Mouse (Mus musculus) heart, embryonic 14.5 days (tissue): ENCODE measurements around the gene Ces1d. TPM values are rescaled to one million over a fixed set of nuclear protein-coding genes. Genes with fewer than 3 reads are reported as not detected.

Source experiments
- ATAC-seq: fragments of 200-750 bp; cut with Nextera tagmentation; 2 replicates; pipeline ENCODE4 v1.8.0; 2017; ENCODE audit warnings: low read depth, moderate TSS enrichment; ENCODE audit not compliant: insufficient number of reproducible peaks, insufficient read depth, low FRiP score
- H3K27ac ChIP-seq, 2 experiments: fragments of 200-500 bp in 1 of 2; fragments of 300-500 bp in 1 of 2; sonication (generic) in 1 of 2; replicated peaks in 1 of 2; 2 replicates each; pipeline ENCODE4 v1.5.1; 2012 to 2014; ENCODE audit warnings: low read depth in 2 of 2, low read length in 2 of 2, control low read depth in 1 of 2, mild to moderate bottlenecking in 1 of 2, mixed read lengths in 1 of 2; ENCODE audit not compliant: control insufficient read depth in 1 of 2, insufficient read depth in 1 of 2
- H3K27me3 ChIP-seq: fragments of 300-500 bp; sonication (generic); 2 replicates; pipeline ENCODE4 v1.6.1; 2014; ENCODE audit warnings: mild to moderate bottlenecking, low read length, control low read depth; ENCODE audit not compliant: control insufficient read depth, insufficient read depth
- H3K36me3 ChIP-seq: fragments of 300-500 bp; sonication (generic); 2 replicates; pipeline ENCODE4 v1.6.1; 2014; ENCODE audit warnings: mild to moderate bottlenecking, control low read depth, low read length, mixed read lengths; ENCODE audit not compliant: control insufficient read depth, insufficient read depth
- H3K4me1 ChIP-seq, 2 experiments: fragments of 200-500 bp in 1 of 2; fragments of 300-500 bp in 1 of 2; sonication (generic) in 1 of 2; 2 replicates each; pipeline ENCODE4 v1.6.1; 2012 to 2014; ENCODE audit warnings: low read length in 2 of 2, control low read depth in 1 of 2, mixed read lengths in 1 of 2; ENCODE audit not compliant: control insufficient read depth in 2 of 2, insufficient read depth in 2 of 2
- H3K4me2 ChIP-seq: fragments of 300-500 bp; sonication (generic); 2 replicates; pipeline ENCODE4 v1.6.1; 2014; ENCODE audit warnings: mild to moderate bottlenecking, low read length
- H3K4me3 ChIP-seq, 2 experiments: fragments of 200-500 bp in 1 of 2; fragments of 300-500 bp in 1 of 2; sonication (generic) in 1 of 2; 2 replicates each; pipeline ENCODE4 v1.5.1; 2012 to 2014; ENCODE audit warnings: low read length in 2 of 2, mild to moderate bottlenecking in 2 of 2, control low read depth in 1 of 2, low read depth in 1 of 2, moderate library complexity in 1 of 2; ENCODE audit not compliant: control insufficient read depth in 1 of 2, insufficient read depth in 1 of 2
- H3K9ac ChIP-seq: fragments of 300-500 bp; sonication (generic); 2 replicates; pipeline ENCODE4 v1.6.1; 2014; ENCODE audit warnings: mild to moderate bottlenecking, low read length
- H3K9me3 ChIP-seq: fragments of 300-500 bp; sonication (generic); 2 replicates; pipeline ENCODE4 v1.6.1; 2016; ENCODE audit warnings: low read length, control low read depth; ENCODE audit not compliant: control insufficient read depth
- WGBS: fragments of 180-500 bp; shearing (Covaris S2); extraction: QIAGEN DNeasy Blood & Tissue Kit; methylation state at CpG from one replicate; pipeline ENCODE4 v1.1.7; 2014; 5-methylcytosine and 5-hydroxymethylcytosine counted together
- polyA plus RNA-seq: library from polyadenylated mRNA; unstranded; fragments of >200 nt; fragmentation: Nextera tagmentation; extraction: Ambion mirVana; gene quantifications from 2 replicates; pipeline ENCODE4 v1.2.1, GENCODE M21; 2014

The Ces1d gene
- polyA plus RNA-seq = 0.09 and 0.39 TPM in 2 replicates

DNA sequence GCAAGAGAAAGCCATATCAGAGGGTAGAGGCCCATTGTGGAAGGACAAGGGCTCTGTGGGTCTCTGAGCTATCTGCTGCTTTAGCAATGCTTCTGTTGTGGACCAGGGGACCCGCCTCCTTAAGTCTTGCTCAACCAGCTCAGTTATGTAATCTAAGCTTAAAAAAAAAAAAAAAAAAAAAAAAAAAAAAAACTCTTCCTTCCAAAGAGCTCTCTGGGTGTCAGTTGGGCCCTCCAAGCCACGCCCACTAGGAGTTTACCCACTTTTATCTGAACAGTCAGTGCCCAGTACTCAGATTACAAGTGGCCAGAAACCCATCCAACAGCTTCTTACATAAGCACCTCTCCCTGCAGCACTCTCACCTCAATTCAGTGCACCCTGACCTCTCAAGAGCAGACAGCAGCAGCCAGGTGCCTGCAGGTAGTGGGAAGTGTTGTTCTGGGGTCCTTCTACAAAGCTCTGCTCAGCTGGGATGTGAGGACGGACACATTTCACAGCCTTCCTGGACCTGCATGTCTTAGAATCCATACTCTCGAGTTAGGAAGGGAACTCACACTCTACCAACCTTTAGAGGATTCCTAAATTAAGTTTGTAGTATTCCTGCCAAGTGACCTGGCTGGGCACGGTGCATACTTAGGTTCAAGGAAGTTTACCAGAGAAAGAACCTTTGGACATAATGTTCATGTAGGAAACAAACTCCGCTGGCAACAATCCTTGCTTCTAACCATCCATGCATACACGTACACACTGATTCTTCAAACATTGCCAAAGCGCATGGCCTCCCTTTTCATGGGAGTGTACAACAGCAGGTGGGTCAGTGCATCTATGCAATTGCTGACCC lies at the start of gene Ces1d:
Gene Ces1d, minus strand, starts transcription at position 154 of the 841 bp plus-strand sequence.
- Histone ChIP-seq H3K9ac (no peak within 1 kb of the TSS), H3K4me2 (no peak within 1 kb of the TSS), H3K9me3 (no peaks in the 10 kb centered on the region), H3K27ac (no peak within 1 kb of the TSS), H3K36me3 (no peaks in the 10 kb centered on the region), H3K27me3 (no peaks in the 10 kb centered on the region), H3K4me3 (no peak within 1 kb of the TSS), H3K4me1 (no peaks in the 10 kb centered on the region; a peak in 1 of 4 replicates)
- WGBS = 78% methylated on average over 8 of the region's 8 CpGs
- ATAC-seq = no peak

DNA sequence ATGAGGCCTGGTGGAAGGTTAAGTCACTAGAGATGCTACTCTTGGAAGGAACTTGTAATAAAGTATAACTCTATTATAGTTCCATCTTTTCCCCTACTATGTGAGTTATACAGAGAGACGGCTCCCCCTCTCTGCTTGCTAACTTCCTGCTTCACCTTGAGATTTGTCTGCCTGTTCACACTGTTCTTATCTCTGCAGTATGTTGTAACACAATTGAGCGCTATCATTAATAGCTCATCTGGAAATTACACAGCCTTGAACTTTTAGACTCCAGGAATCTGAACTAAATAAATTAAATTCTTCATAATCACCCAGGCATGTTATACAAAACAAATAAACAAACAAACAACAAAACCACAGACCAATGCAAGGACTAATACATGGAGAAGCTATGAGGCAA lies 48.4 kb upstream of the Ces1d start:
- Histone ChIP-seq H3K4me2 (no peak overlapping the region), H3K27me3 (no peaks in the 10 kb centered on the region), H3K4me3 (no peak overlapping the region), H3K9me3 (no peaks in the 10 kb centered on the region), H3K36me3 (no peaks in the 10 kb centered on the region), H3K4me1 (no peaks in the 10 kb centered on the region), H3K9ac (no peak overlapping the region), H3K27ac (no peak overlapping the region)
- WGBS = 65% methylated on average over 2 of the region's 2 CpGs
- ATAC-seq = no peak

DNA sequence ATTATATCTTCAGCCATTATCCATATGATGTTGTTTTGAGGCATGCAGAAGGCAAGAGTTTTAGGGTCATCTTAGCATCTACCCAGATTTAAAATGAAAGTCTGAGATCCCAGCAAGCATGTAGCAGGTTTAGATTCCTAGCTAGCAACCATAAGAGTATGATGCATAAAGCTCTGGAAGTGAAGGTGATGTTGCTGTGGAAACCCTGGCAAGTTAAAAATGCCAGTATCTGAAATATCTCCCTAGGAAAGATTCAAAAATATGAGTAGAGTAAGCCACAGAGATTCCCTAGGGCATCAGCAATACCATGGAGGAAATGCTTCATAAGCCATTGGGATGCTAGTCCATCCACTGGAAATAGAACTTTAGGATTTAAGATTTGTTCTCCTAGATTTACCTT lies 42.2 kb upstream of the Ces1d start:
- H3K9ac ChIP-seq = no peak overlapping the region
- H3K27ac ChIP-seq = no peak overlapping the region
- ATAC-seq = no peak
- no peaks in the 10 kb centered on the region for H3K4me1 ChIP-seq
- no peaks in the 10 kb centered on the region for H3K9me3 ChIP-seq
- no peaks in the 10 kb centered on the region for H3K36me3 ChIP-seq
- no peak overlapping the region for H3K4me3 ChIP-seq
- no peak overlapping the region for H3K4me2 ChIP-seq
- no peaks in the 10 kb centered on the region for H3K27me3 ChIP-seq

DNA sequence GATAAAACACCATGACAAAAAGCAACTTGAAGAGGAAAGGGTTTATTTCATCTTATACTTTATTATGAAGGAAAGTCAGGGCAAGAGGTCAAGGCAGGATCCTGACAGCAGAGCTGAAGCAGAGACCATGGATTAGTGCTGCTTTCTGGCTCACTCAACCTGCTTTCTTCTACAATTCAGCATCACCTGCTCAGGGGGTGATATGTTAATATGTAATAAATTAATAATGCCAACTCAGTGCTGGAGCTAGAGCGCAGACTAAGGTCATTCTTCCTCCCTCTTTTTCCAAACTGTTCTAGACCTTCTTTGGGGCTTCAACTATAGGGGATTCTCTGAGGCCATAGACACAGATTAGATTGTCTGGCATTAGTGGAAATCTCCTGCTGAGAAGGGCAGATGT lies 38.0 kb upstream of the Ces1d start:
- Histone ChIP-seq H3K27me3 (no peaks in the 10 kb centered on the region), H3K27ac (no peak overlapping the region), H3K9me3 (no peaks in the 10 kb centered on the region), H3K9ac (no peak overlapping the region), H3K4me1 (no peaks in the 10 kb centered on the region), H3K36me3 (no peaks in the 10 kb centered on the region), H3K4me2 (no peak overlapping the region), H3K4me3 (no peak overlapping the region)
- no peak for ATAC-seq
- 90% methylated on average over 1 of the region's 1 CpGs for WGBS

DNA sequence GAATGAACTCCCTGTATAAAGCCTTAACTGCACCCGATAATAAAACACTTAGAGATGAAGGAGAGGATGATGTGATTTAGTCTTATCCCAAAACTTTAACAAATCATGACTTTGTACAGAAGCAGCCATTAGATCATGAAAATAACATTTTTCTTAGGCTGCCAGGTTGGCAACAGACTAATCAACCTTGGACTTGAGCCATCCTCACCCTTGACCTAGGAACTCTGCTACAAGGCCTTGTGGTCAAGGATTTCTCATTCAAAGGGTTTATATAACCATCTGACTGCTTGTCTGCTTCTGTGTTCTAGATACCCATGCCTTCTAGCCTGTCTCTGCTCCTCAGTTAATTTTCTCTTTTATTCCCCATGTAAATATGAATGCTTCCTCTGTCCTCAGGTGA lies 37.1 kb upstream of the Ces1d start:
- 66% methylated on average over 1 of the region's 1 CpGs for WGBS
- Histone ChIP-seq H3K27ac (no peak overlapping the region), H3K9me3 (no peaks in the 10 kb centered on the region), H3K4me3 (no peak overlapping the region), H3K27me3 (no peaks in the 10 kb centered on the region), H3K4me2 (no peak overlapping the region), H3K9ac (no peak overlapping the region), H3K36me3 (no peaks in the 10 kb centered on the region), H3K4me1 (no peaks in the 10 kb centered on the region)
- no peak for ATAC-seq

DNA sequence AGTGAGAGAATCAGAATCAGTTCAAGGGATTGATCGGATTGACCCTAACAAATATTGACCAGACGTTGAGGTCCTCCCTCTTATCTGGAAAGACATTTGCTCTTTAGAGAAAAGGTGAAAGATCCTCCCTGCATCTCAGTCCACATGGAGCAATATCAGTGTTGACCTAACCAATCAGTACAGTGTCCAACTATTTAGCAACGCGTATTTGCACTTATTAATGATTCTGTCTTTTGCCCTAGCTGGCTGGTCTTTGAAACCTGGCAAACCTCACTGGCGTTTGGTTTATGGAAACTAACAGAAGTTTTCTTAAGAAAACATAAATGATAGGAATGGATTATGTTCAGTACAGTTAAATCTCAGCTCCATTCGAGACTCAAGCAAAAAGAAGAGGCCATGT lies 36.4 kb upstream of the Ces1d start:
- no peaks in the 10 kb centered on the region for H3K36me3 ChIP-seq
- no peaks in the 10 kb centered on the region for H3K9me3 ChIP-seq
- H3K9ac ChIP-seq = no peak overlapping the region
- H3K27ac ChIP-seq = no peak overlapping the region
- H3K4me2 ChIP-seq = no peak overlapping the region
- no peak overlapping the region for H3K4me3 ChIP-seq
- no peak for ATAC-seq
- no peaks in the 10 kb centered on the region for H3K27me3 ChIP-seq
- no peaks in the 10 kb centered on the region for H3K4me1 ChIP-seq
- WGBS = 69% methylated on average over 6 of the region's 6 CpGs

DNA sequence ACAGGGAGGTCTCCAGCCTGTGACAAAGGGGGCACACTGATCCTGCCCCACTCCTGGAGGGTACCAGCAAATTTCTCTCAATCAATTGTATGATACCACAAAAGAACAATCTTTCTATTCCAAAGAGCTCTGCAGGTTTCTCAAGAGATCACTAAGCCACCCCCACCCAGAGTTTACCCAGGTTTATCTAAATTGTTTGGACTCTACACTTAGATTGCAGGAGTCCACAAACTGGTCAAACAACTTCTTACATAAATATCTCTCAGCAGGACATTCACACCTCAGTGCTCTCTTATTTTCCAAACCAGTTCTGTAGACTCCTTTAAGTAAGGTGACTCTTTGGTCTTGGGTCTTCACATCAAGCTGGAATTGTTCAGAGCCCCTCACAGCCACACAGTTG lies 31.8 kb upstream of the Ces1d start, which contains the start of gene Ces1e:
Gene Ces1e, minus strand, starts transcription at position 174 of the 400 bp plus-strand sequence.
- no peaks in the 10 kb centered on the region for H3K9me3 ChIP-seq
- H3K27me3 ChIP-seq = no peaks in the 10 kb centered on the region
- no peak within 1 kb of the TSS for H3K27ac ChIP-seq
- H3K4me2 ChIP-seq = no peak within 1 kb of the TSS
- H3K9ac ChIP-seq = no peak within 1 kb of the TSS
- ATAC-seq = no peak
- H3K36me3 ChIP-seq = no peaks in the 10 kb centered on the region
- no peak within 1 kb of the TSS for H3K4me3 ChIP-seq
- no peaks in the 10 kb centered on the region for H3K4me1 ChIP-seq
